Mouse (Mus musculus) limb, embryonic 10.5 days (tissue): ENCODE measurements around the gene Abca3. TPM values are rescaled to one million over a fixed set of nuclear protein-coding genes. Genes with fewer than 3 reads are reported as not detected.

Experiments
- DNase-seq: peaks from one replicate; pipeline ENCODE4 v3.0.0-alpha.2; 2017; ENCODE audit warnings: low spot score
- H3K27ac ChIP-seq: fragments of 300-500 bp; sonication (generic); 2 replicates; pipeline ENCODE4 v1.5.1; 2016; ENCODE audit warnings: mild to moderate bottlenecking
- H3K27me3 ChIP-seq: fragments of 300-500 bp; sonication (generic); 2 replicates; pipeline ENCODE4 v1.6.1; 2016; ENCODE audit warnings: low read depth, mild to moderate bottlenecking; ENCODE audit not compliant: poor library complexity, severe bottlenecking
- H3K36me3 ChIP-seq: fragments of 300-500 bp; sonication (generic); 2 replicates; pipeline ENCODE4 v1.6.1; 2016; ENCODE audit warnings: mild to moderate bottlenecking, moderate library complexity
- H3K4me1 ChIP-seq: fragments of 300-500 bp; sonication (generic); 2 replicates; pipeline ENCODE4 v1.6.1; 2016
- H3K4me3 ChIP-seq: fragments of 300-500 bp; sonication (generic); 2 replicates; pipeline ENCODE4 v1.5.1; 2016; ENCODE audit warnings: mild to moderate bottlenecking, moderate library complexity
- H3K9me3 ChIP-seq: fragments of 300-500 bp; sonication (generic); replicated peaks from 2 replicates; pipeline ENCODE4 v1.6.1; 2016; ENCODE audit warnings: mild to moderate bottlenecking
- WGBS: fragments of 180-500 bp; shearing (Covaris S2); methylation state at CpG from one replicate; pipeline ENCODE4 v1.1.7; 2016; 5-methylcytosine and 5-hydroxymethylcytosine counted together
- polyA plus RNA-seq: library from polyadenylated mRNA; unstranded; fragments of >200 nt; fragmentation: Nextera tagmentation; extraction: Ambion mirVana; gene quantifications from 2 replicates; pipeline ENCODE4 v1.2.1, GENCODE M21; 2016

The Abca3 gene
- polyA plus RNA-seq, 1 experiment from 2014 or later, result 3.6 TPM

DNA sequence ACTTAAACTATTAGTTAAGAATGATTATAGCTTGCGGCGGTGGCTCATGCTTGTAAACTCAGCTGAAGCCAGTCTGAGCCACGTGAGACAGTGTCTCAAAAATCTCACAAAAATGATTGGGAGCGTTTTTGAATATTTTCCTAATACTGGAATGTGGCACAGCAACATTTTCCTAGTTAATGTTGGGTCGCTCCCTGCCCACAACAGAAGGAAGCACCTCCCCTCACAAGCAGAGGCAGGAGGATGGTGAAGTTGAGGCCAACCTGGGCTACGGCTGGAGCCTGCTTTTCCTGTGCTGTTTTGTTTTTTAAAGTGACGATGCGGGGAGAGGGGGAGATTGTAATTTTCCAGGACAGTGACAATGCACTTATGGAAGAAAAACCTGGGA, 75.4 kb downstream of the Abca3 start:
- no peak for DNase-seq
- H3K27me3 ChIP-seq, result no peaks in the 10 kb centered on the region

DNA sequence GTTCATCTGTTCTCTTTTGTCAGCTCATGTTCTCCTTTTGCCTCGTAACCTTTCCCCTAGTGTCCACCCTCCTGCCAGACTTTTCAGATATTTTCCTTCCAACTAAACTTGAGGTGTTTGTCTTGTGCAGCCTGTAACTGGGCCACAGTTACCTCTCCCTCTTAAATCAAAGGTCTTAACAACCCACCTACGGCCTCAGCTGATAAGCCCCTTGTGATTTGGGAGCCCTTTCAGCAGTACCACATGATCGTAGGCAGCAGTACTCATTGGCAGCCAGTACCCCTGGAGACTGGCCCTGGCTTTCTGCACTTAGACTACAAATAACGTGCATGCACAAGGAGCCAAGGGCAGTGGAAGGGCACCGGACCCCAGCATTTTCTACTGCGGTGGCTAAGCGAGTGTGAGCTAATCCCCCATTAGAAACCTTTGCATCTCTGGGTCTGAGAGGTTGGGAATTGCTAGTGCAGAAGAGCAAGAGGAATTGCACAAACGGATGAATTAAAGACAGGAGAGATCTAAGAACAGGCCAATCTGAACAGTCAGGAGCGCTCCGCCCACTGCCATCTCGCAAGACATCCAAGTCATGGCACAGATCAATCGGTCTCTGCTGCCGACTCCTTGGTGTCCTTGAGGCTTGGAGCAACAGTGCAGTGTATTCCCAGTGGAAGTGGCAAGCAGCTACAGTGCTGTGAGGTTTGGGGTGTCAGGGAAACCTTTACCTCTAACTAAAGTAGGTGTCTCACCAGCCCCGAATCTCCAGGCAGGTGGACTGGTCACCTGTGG, 77.6 kb downstream of the Abca3 start:
- Histone ChIP-seq H3K9me3 (no peaks in the 10 kb centered on the region), H3K27me3 (no peaks in the 10 kb centered on the region), H3K4me3 (no peak overlapping the region), H3K36me3 (peaks cover 52% of the 10 kb centered on the region), H3K4me1 (peaks cover 15% of the 10 kb centered on the region), H3K27ac (no peak overlapping the region)
- no peak for DNase-seq
- 90% methylated on average over 14 of the region's 14 CpGs for WGBS

More for the DNA sequence above, 75.4 kb downstream of the Abca3 start:
- WGBS, result 14% methylated on average over 8 of the region's 8 CpGs
- Histone ChIP-seq H3K4me1 (peaks cover 15% of the 10 kb centered on the region), H3K4me3 (peak overlapping the region; percentile 78), H3K27ac (peak overlapping the region; percentile 97), H3K36me3 (peaks cover 55% of the 10 kb centered on the region), H3K9me3 (no peaks in the 10 kb centered on the region)

DNA sequence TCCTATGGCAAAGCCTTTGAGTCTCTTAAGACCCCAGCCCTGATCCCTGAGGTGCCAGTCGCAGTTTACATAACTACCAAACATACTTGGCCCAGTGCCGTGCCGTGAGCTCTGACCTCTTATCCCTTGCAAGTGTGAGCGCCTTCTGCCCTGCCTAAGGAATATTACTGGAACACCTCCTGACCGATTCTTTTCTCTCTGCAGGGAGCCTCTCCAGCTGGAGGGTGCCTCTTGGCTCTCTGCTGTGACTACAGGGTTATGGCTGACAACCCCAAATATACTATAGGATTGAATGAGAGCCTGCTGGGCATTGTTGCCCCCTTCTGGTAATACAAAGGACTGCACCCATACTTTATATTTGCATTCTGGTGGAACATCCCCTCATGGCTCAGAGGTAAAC, 85.3 kb downstream of the Abca3 start:
- peaks cover 95% of the 10 kb centered on the region for H3K36me3 ChIP-seq
- H3K9me3 ChIP-seq, result no peaks in the 10 kb centered on the region
- H3K4me3 ChIP-seq, result no peak overlapping the region
- WGBS, result 82% methylated on average over 5 of the region's 5 CpGs
- no peaks in the 10 kb centered on the region for H3K4me1 ChIP-seq
- H3K27ac ChIP-seq, result no peak overlapping the region
- no peaks in the 10 kb centered on the region for H3K27me3 ChIP-seq
- no peak for DNase-seq

DNA sequence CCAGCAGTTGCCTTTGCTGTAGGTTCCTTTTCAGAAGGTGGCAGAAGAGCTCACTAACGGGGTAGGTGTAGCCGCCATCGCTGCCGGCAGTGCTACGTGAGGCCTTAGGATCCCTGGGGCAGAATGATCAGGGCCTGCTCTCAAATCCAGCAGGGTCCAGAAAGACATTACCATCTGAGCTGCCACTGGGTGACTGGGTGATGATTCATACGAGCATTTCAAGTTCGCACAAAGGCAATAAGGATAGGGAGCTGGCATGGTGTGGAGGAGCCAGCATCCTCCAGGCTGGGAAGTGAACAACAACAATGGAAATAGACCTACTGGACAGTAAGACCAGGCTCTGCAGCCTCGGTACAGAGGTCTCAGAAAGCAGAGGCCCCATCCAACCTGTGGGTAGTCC, 88.6 kb downstream of the Abca3 start:
- H3K4me3 ChIP-seq, result no peak overlapping the region
- no peaks in the 10 kb centered on the region for H3K27me3 ChIP-seq
- 96% methylated on average over 8 of the region's 8 CpGs for WGBS
- no peaks in the 10 kb centered on the region for H3K4me1 ChIP-seq
- no peaks in the 10 kb centered on the region for H3K9me3 ChIP-seq
- no peak overlapping the region for H3K27ac ChIP-seq
- DNase-seq, result no peak
- H3K36me3 ChIP-seq, result peaks cover 100% of the 10 kb centered on the region

DNA sequence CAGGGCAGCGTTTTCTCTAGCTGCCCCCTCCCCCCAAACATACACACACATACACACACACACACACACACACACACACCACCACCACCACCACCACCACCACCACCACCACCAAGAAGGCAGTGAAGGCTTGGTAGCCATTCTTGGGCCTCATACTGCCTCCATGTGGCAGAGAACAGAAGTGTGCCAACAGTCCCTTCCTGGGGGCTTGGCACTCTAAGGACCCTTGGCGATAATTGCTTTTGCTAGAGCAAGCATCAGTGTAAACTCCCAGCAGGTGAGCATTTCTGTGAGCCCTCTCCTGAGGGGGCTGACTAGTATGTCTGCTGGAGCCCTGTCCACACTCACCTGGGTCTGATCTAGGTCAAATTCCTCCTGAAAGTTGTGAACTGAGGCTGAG, 89.4 kb downstream of the Abca3 start:
- Histone ChIP-seq H3K9me3 (no peaks in the 10 kb centered on the region), H3K27ac (no peak overlapping the region), H3K4me3 (no peak overlapping the region), H3K27me3 (no peaks in the 10 kb centered on the region), H3K36me3 (peaks cover 100% of the 10 kb centered on the region), H3K4me1 (no peaks in the 10 kb centered on the region)
- DNase-seq, result no peak
- 62% methylated on average over 2 of the region's 2 CpGs for WGBS

DNA sequence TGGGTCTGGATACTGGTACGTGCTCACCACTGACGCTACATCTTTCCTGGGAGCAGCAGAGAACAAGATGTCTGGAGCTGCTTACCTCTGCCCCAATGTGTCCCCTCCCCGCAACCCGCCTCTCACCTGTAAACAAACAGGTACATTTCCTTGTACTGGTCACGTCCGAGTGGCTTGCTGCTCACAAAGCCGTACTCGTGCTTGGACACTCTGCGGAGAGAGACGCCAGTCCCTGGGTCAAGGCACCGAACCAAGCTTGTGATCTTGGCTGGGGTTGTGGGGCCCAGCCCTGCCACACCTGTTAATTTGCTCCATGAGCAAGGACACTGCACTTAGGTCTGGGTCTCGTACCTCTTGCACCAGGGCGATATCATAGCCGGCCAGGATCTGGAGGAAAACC, 90.4 kb downstream of the Abca3 start:
- no peak overlapping the region for H3K4me3 ChIP-seq
- no peak for DNase-seq
- no peaks in the 10 kb centered on the region for H3K27me3 ChIP-seq
- no peaks in the 10 kb centered on the region for H3K9me3 ChIP-seq
- no peak overlapping the region for H3K27ac ChIP-seq
- WGBS, result 91% methylated on average over 14 of the region's 14 CpGs
- no peaks in the 10 kb centered on the region for H3K4me1 ChIP-seq
- H3K36me3 ChIP-seq, result peaks cover 100% of the 10 kb centered on the region

DNA sequence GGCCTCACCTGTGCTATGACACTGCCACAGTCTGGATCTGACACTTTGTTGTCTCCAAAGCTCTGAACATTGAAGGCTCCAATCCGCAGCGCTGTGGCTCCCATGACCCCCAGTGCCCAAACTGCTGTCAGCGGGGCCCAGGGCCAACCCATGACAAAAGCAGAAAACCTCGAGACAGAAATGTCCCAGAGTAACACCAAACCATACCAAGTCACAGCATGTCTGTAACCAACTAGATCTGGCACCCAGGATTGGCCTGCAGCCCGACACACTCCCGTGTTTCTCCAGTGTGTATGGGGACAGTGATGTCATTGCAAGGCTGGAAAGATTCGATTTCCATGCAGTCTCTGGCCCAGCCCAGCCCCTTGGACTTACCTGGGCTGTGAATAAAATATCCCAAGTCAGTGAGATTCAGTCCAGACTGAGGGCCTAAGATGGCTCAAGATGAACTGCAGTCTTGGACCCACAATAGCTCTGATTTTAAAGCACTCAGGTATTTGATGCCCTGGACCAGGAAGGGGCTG, 90.9 kb downstream of the Abca3 start, which contains the start of gene Dnase1l2:
Dnase1l2 (minus strand) TSS at position 474 of the 524 bp plus-strand sequence.
- Histone ChIP-seq H3K27ac (no peak within 1 kb of the TSS), H3K36me3 (peaks cover 100% of the 10 kb centered on the region), H3K4me1 (no peaks in the 10 kb centered on the region), H3K4me3 (no peak within 1 kb of the TSS), H3K9me3 (no peaks in the 10 kb centered on the region), H3K27me3 (no peaks in the 10 kb centered on the region)
- DNase-seq, result no peak
- WGBS, result 88% methylated on average over 7 of the region's 7 CpGs

DNA sequence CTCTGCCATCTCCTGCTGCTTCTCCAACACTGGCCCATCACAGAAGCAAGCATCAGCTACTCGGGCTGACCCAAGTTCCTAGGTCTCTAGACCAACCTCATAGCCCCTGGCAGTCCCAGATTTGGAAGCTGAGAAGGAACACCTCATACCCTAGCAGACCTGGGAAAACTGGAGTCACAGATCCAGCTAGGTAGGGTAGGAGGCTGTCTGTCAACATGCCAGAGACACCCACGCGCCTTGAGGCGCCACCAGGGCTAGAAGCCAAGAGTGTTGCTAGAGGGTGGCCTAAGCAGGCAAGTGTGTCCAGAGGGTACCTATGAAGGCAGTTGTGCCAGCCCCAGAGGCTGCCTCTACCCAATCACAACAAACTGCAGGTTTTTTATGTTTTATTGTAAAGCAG, 91.7 kb downstream of the Abca3 start:
- H3K4me1 ChIP-seq, result no peaks in the 10 kb centered on the region
- H3K27me3 ChIP-seq, result no peaks in the 10 kb centered on the region
- H3K36me3 ChIP-seq, result peaks cover 100% of the 10 kb centered on the region
- H3K9me3 ChIP-seq, result no peaks in the 10 kb centered on the region
- no peak overlapping the region for H3K4me3 ChIP-seq
- no peak for DNase-seq
- H3K27ac ChIP-seq, result no peak overlapping the region
- WGBS, result 90% methylated on average over 4 of the region's 4 CpGs

DNA sequence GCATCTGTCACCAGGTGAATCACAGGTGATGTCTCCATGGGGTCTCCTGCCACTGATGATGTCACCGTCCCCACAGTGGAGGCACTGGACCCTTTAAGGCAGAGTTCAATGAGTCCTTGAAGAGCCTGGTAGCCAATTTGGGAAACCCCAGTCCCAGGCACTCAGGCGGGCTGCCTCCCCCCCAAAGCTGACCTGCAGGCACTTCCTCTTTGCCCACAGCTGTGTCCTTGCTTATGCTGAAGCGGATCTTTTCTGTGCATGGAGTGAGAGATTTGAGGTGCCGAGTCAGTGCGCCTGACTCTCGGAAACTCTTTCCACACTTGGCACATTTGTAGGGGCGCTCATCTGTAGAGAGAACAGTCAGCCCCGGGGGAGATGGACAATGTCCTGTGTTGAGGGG, 94.8 kb downstream of the Abca3 start:
- Histone ChIP-seq H3K36me3 (peaks cover 100% of the 10 kb centered on the region), H3K9me3 (no peaks in the 10 kb centered on the region), H3K27ac (no peak overlapping the region), H3K27me3 (no peaks in the 10 kb centered on the region), H3K4me1 (no peaks in the 10 kb centered on the region), H3K4me3 (no peak overlapping the region)
- 97% methylated on average over 8 of the region's 8 CpGs for WGBS
- no peak for DNase-seq

DNA sequence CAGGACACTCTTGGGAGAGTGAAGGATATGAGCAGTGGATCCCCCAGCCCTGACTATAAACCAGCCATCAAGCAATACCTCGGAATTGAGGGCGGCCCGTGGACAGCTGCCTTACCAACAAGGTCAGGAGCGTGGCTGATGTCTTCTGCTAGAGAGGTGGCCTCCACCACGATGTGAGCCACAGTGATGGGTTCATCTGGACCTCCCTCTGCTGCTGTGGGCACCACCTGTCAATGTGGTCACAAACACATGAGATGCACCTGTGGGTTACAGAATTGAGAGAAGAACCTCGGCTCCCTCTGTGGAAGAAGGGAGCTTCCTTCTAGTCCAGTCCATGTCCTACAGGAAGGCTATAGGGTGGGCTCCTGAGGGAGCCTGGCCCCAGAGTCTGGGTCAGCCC, 97.8 kb downstream of the Abca3 start:
- peaks cover 10% of the 10 kb centered on the region for H3K4me1 ChIP-seq
- H3K36me3 ChIP-seq, result peaks cover 73% of the 10 kb centered on the region
- no peak overlapping the region for H3K27ac ChIP-seq
- 93% methylated on average over 6 of the region's 6 CpGs for WGBS
- no peaks in the 10 kb centered on the region for H3K9me3 ChIP-seq
- no peaks in the 10 kb centered on the region for H3K27me3 ChIP-seq
- H3K4me3 ChIP-seq, result no peak overlapping the region
- DNase-seq, result no peak

DNA sequence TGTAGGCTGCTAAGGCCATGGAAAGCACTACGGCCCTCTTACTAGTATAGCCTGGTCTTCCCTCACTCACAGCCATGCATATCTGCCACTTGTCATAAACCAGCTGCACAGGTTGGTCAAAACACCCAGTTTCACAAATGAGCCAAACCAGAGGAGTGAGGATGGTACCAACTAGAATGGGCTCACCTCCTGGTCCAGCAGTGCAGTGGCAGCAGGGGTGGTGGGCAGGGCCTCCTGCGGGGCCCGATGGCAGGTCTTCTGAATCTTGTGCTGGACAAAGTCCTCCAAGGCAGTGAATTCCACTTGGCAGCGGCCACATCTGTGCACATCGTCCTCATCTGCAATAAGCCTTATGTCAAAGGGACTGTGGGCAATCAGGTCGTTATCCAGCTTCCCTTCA, 99.5 kb downstream of the Abca3 start:
- peaks cover 56% of the 10 kb centered on the region for H3K36me3 ChIP-seq
- DNase-seq, result no peak
- no peaks in the 10 kb centered on the region for H3K9me3 ChIP-seq
- H3K4me3 ChIP-seq, result no peak overlapping the region
- peaks cover 16% of the 10 kb centered on the region for H3K4me1 ChIP-seq
- no peak overlapping the region for H3K27ac ChIP-seq
- no peaks in the 10 kb centered on the region for H3K27me3 ChIP-seq
- 94% methylated on average over 6 of the region's 6 CpGs for WGBS

DNA sequence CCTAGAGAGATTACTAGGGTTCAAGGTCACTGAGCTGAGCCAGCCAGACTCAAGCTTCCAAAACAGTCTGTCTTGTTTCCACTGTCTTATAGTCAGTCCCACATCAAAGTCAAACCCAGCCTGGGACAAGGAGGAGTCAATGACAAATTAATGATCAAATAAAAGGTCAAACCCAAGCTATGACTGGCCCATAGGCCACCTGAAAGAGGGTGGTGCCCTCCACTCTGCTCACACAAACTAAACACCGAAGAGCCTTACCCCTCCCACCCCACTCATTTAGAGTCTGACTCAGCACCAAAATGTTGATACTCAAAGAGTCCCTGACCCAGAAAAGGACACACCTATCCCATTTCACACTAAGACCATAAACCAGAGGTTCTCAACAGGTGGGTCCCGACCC, 101.6 kb downstream of the Abca3 start:
- Histone ChIP-seq H3K9me3 (no peaks in the 10 kb centered on the region), H3K36me3 (peaks cover 34% of the 10 kb centered on the region), H3K27ac (no peak overlapping the region), H3K4me1 (peaks cover 16% of the 10 kb centered on the region), H3K27me3 (no peaks in the 10 kb centered on the region), H3K4me3 (peak overlapping the region; percentile 74; the same call in 1 of the 2 replicates)
- no peak for DNase-seq
- 89% methylated on average over 2 of the region's 2 CpGs for WGBS

DNA sequence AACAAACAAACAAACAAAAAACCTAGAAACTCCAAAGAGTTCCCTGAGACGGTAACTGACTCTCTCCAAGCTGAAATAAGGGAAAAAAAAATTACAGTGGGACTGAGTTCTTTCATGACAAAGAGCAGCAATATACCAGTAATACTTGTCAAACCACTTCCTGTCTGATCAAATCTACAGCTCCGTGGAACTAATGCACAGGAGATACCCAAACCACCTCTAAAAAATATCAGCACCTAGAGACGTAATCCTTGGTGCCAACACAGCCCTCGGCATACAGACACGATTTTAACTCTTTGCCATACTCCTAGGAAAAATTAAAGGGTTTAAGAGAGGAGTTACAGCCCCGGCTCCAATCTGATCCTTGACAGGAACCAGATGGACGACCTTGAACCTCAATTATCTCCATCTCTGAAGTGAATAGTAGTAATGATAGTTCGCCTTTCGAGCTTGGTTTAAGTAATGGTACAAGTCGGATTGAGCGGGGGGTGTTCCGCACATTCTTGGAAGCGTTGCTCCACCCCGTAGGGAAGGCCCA, 102.5 kb downstream of the Abca3 start:
- peak overlapping the region; percentile 74 for H3K4me3 ChIP-seq
- H3K9me3 ChIP-seq, result no peaks in the 10 kb centered on the region
- H3K27me3 ChIP-seq, result no peaks in the 10 kb centered on the region
- DNase-seq, result no peak
- H3K4me1 ChIP-seq, result peaks cover 16% of the 10 kb centered on the region
- 9% methylated on average over 14 of the region's 14 CpGs for WGBS
- peak overlapping the region; percentile 89 for H3K27ac ChIP-seq
- peaks cover 25% of the 10 kb centered on the region for H3K36me3 ChIP-seq
